Mouse (Mus musculus) E14TG2a.4 (cell line): ENCODE data around the gene Bcar1.

Source experiments
- CTCF ChIP-seq: conservative IDR thresholded peaks from 2 replicates; pipeline ENCODE4 v1.5.1; 2014; ENCODE audit warnings: low read length
- NANOG ChIP-seq: IDR thresholded peaks from 2 replicates; pipeline ENCODE4 v1.6.1; 2014; ENCODE audit warnings: borderline replicate concordance, low read length, mixed read lengths
- POU5F1 ChIP-seq: IDR thresholded peaks from 2 replicates; pipeline ENCODE4 v1.6.1; 2014; ENCODE audit warnings: low read length, borderline replicate concordance

GRCm38 (mm10) chr8:111678848-111679247 is 64.8 kb downstream of the Bcar1 start:
- TF ChIP-seq CTCF (no peak), NANOG (no peak), POU5F1 (no peak)
